Mouse (Mus musculus): ENCODE results near the gene Gnb4.

DNA sequence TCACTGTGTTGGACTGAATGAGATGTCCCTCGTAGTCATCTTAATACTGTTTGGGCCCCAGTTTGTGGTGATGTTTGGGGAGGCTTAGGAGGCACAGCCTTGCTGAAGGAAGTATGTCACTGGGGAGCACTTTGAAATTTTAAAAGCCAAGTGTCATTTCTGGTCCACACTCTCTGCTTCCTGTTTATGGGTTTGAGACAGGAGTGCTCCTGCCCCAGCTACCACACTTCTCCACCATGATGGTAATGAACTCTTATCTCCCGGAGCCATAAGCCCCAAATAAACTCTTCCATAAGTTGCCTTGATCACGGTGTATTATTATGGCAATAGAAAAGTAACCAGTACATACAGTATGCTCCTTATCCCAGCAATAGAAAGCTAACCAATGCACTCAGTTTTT lies 5.7 kb upstream of the Gnb4 start:
- TF ChIP-seq CTCF (IDR thresholded peaks at IDR 0.05; ENCODE audit: extremely low read depth, insufficient read depth, insufficient read length, insufficient replicate concordance) = no peak
- TF ChIP-seq POLR2A (IDR thresholded peaks at IDR 0.05; ENCODE audit: low read depth, low read length) = no peak
